Mouse (Mus musculus) MEL (cell line): ENCODE measurements at regions not wholly inside any gene's neighbourhood (a gene's known extent, or its start where the extent isn't known, plus 50 kb on each side); places are given as distances from the start of the nearest gene placed in this dataset.

Experiments
- E2F4 ChIP-seq: IDR thresholded peaks from 2 replicates; pipeline ENCODE4 v1.6.1; 2011; ENCODE audit warnings: low read depth, low read length, improper control_type of control experiment, borderline replicate concordance
- HCFC1 ChIP-seq: IDR thresholded peaks from 2 replicates; pipeline ENCODE4 v1.6.1; 2012; ENCODE audit warnings: low read depth, mild to moderate bottlenecking, inconsistent platforms, low read length, improper control_type of control experiment, moderate library complexity
- MXI1 ChIP-seq: IDR thresholded peaks from 2 replicates; pipeline ENCODE4 v1.6.1; 2011; ENCODE audit warnings: mild to moderate bottlenecking, low read depth, low read length, improper control_type of control experiment
- MYC ChIP-seq: IDR thresholded peaks from 2 replicates; pipeline ENCODE4 v1.6.1; 2011; ENCODE audit warnings: low read depth, mild to moderate bottlenecking, low read length, improper control_type of control experiment, moderate library complexity
- POLR2A ChIP-seq, 2 experiments: IDR thresholded peaks; 2 replicates each; pipeline ENCODE4 v1.6.1; 2011 to 2012; ENCODE audit warnings: low read length in 2 of 2, mild to moderate bottlenecking in 2 of 2, control low read depth in 1 of 2, improper control_type of control experiment in 1 of 2, low read depth in 1 of 2, moderate library complexity in 1 of 2; ENCODE audit not compliant: control insufficient read depth in 1 of 2, insufficient read depth in 1 of 2, poor library complexity in 1 of 2

GRCm38 (mm10) chr10:16524101-16524500 is 1198.9 kb upstream of the Cited2 start:
- no peak for TF ChIP-seq HCFC1
- no peak for TF ChIP-seq E2F4
- TF ChIP-seq POLR2A (IDR thresholded peaks at IDR 0.05; ENCODE audit: control insufficient read depth in 1 of 2, insufficient read depth in 1 of 2, low read depth in 1 of 2, low read length in 2 of 2, poor library complexity in 1 of 2): no peak
- TF ChIP-seq MXI1: no peak
- TF ChIP-seq MYC: no peak
